Mouse (Mus musculus): ENCODE results near the gene Agap1. TPM values are rescaled to one million over a fixed set of nuclear protein-coding genes. Genes with fewer than 3 reads are reported as not detected.

Gene Agap1
- polyA plus RNA-seq, 1 experiment from 2014 or later: 49.8 TPM

DNA sequence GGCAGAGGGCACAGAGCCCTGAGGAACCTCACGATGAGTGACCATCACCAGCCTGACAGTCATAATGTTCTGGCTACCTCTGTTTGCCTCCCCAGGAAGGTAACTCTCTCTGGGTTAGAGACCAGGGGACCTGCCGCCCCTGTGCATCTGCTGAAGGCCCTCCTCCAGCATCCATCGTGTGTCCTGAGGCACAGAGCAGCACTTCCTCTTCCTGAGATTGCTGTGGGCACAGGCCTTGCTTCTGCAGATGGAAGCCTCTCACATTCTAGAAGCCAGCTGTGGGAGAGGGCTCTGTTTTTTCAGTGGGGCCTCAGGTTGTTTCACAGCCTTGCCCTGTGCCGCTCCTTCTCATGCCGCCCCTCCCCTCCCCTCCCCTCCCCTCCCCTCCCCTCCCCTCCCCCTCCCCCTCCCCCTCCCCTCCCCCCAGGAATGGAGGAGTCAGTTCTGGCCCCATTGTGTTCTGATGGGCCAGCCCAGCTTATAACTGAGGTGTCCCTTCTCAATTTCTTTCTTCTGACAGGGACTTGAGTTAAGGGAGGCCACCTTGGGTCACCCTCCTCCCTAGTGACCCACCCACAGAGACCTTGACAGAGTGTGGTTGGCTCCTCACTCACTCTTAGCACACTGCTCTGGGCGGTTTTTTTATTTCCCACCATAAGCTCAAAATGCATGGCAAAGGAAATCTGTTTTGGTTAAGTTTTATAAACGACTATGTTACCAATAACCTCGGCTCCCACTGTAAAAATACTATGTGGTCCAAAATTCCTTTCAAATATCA lies 166.6 kb downstream of the Agap1 start:
- H3K27ac ChIP-seq (replicated peaks): no peak overlapping the region
- no peak overlapping the region for H3K4me3 ChIP-seq
- H3K4me2 ChIP-seq: no peak overlapping the region
- no peak overlapping the region for H3K9ac ChIP-seq
- no peaks in the 10 kb centered on the region for H3K27me3 ChIP-seq
- WGBS: 64% methylated on average over 8 of the region's 8 CpGs
- no peaks in the 10 kb centered on the region for H3K9me3 ChIP-seq
- H3K36me3 ChIP-seq: no peaks in the 10 kb centered on the region
- ATAC-seq (ENCODE audit: low FRiP score, low read depth): no peak
- H3K4me1 ChIP-seq (replicated peaks): peaks cover 23% of the 10 kb centered on the region

DNA sequence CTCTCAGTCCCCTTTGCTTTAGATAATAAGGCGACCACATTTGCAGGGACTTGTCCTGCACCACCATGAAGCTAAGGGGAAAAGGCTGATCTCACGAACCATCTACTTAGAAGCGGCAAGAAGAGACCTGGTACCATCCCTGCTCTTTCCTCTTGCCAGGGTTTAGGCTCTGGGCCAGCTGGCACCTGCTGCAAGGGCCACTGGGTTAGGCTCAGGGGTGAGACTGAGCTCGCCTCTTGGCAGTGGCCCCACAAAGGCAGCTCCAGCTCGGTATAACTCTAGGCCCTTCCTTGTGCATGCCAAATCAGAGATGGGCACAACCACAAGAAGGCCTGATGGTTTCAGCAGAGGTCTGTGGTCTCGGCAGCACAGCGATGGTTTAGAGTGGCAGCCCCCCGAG lies 167.3 kb downstream of the Agap1 start:
- H3K27me3 ChIP-seq: no peaks in the 10 kb centered on the region
- no peak overlapping the region for H3K4me2 ChIP-seq
- H3K36me3 ChIP-seq: no peaks in the 10 kb centered on the region
- no peak overlapping the region for H3K9ac ChIP-seq
- 75% methylated on average over 8 of the region's 8 CpGs for WGBS
- H3K4me3 ChIP-seq: no peak overlapping the region
- no peaks in the 10 kb centered on the region for H3K9me3 ChIP-seq
- H3K27ac ChIP-seq (replicated peaks): no peak overlapping the region
- peaks cover 25% of the 10 kb centered on the region for H3K4me1 ChIP-seq (replicated peaks)
- no peak for ATAC-seq (ENCODE audit: low FRiP score, low read depth)

DNA sequence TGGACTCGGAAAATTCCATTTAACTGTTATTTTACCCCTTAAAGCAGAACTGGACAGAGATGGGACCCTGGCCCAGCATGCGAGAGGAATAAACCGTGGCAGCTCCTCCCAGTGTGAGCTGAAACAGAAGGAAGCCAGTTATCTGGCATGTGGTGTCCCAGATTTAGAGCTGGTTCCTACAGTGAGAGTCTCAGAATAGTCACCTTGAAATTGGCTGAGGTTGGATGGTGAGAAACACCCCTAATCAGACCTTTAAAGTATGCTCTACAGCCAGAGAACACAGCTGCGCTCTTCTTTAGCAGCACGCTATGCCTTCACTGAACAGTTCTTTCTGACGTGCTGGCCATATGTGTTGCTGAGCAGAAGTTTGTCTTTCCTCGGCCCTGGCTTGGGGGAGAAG lies 168.2 kb downstream of the Agap1 start:
- Histone ChIP-seq H3K4me1 (replicated peaks) (peaks cover 25% of the 10 kb centered on the region), H3K9ac (no peak overlapping the region), H3K9me3 (no peaks in the 10 kb centered on the region), H3K36me3 (no peaks in the 10 kb centered on the region), H3K4me2 (no peak overlapping the region), H3K27me3 (no peaks in the 10 kb centered on the region), H3K27ac (replicated peaks) (no peak overlapping the region), H3K4me3 (no peak overlapping the region)
- WGBS: 85% methylated on average over 7 of the region's 7 CpGs
- ATAC-seq (ENCODE audit: low FRiP score, low read depth): no peak

DNA sequence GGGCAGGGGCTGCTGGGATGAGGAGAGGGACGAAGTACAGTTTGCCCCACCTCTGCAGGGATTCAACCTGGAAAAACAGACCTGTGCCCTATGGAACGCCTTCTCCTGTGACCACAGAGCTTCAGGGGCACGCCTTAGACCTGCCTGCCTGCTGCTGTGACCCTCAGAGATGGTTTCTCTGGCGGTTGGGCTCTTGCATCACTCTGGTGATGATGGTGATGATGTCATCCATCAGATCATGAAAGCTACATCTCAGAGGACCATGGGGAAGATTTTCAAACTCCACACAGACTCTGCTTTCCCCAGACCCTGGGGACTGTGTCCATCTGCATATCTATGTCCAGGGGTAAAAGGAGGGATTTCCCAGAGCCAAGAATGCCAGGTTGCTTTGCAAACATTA lies 170.7 kb downstream of the Agap1 start:
- ATAC-seq (ENCODE audit: low FRiP score, low read depth): no peak
- Histone ChIP-seq H3K4me2 (no peak overlapping the region), H3K9me3 (no peaks in the 10 kb centered on the region), H3K27me3 (no peaks in the 10 kb centered on the region), H3K27ac (replicated peaks) (no peak overlapping the region), H3K36me3 (0 out of 2 replicates have a peak, but pooled peaks cover 3% of the 10 kb centered on the region), H3K4me1 (replicated peaks) (peaks cover 14% of the 10 kb centered on the region; the same call in 1 of the 2 replicates), H3K4me3 (no peak overlapping the region), H3K9ac (no peak overlapping the region)
- WGBS: 92% methylated on average over 4 of the region's 4 CpGs

DNA sequence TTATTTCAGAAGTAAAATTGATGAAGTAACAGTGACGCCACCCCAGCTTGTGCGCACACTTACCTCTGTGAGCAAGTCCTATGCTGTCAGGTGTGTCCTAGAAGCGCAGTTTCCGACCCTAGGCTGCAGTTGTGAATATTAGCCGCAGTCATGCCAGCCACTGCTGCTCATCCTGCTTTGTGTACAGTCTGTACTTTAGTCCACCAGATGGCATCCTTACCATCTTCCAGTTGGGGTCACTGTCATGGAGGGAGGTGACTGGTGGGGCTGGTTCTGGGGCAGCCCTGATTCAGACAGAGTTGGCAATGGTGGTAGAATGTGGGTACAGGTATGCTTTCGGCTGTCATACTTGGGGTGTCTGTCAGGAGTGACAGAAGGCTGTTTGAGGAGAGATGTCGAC lies 171.4 kb downstream of the Agap1 start:
- H3K27ac ChIP-seq (replicated peaks): no peak overlapping the region
- H3K27me3 ChIP-seq: no peaks in the 10 kb centered on the region
- H3K9me3 ChIP-seq: no peaks in the 10 kb centered on the region
- ATAC-seq (ENCODE audit: low FRiP score, low read depth): no peak
- H3K4me3 ChIP-seq: no peak overlapping the region
- WGBS: 93% methylated on average over 7 of the region's 7 CpGs
- no peak overlapping the region for H3K4me2 ChIP-seq
- peaks cover 13% of the 10 kb centered on the region; the same call in 1 of the 2 replicates for H3K4me1 ChIP-seq (replicated peaks)
- 0 out of 2 replicates have a peak, but pooled peaks cover 3% of the 10 kb centered on the region for H3K36me3 ChIP-seq
- H3K9ac ChIP-seq: no peak overlapping the region

DNA sequence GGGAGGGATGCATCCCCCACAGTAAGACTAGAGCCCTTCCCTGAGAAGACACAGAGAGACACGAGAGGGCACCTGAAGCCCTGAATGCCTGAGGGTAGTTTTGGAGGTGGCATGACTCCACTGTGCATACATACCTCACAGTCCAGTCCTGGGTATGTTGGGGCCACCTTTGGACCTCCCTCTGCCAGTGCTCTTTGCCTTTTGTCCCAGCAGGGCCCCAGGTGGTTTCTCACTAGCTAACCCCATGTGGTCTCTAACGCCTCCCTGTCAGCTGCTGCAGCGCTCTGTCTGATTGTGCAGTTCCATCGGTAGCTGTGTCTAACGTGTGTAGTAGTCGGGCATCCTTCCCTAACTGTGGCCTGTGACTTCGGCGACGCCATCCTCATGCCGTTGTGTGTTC lies 172.3 kb downstream of the Agap1 start:
- Histone ChIP-seq H3K27me3 (no peaks in the 10 kb centered on the region), H3K9ac (no peak overlapping the region), H3K4me2 (no peak overlapping the region), H3K36me3 (0 out of 2 replicates have a peak, but pooled peaks cover 3% of the 10 kb centered on the region), H3K27ac (replicated peaks) (0 out of 2 replicates have a peak overlapping the region, but pooled peaks have one; percentile 14), H3K4me3 (no peak overlapping the region), H3K4me1 (replicated peaks) (peaks cover 10% of the 10 kb centered on the region; the same call in 1 of the 2 replicates), H3K9me3 (no peaks in the 10 kb centered on the region)
- 45% methylated on average over 10 of the region's 10 CpGs for WGBS
- no peak for ATAC-seq (ENCODE audit: low FRiP score, low read depth)

DNA sequence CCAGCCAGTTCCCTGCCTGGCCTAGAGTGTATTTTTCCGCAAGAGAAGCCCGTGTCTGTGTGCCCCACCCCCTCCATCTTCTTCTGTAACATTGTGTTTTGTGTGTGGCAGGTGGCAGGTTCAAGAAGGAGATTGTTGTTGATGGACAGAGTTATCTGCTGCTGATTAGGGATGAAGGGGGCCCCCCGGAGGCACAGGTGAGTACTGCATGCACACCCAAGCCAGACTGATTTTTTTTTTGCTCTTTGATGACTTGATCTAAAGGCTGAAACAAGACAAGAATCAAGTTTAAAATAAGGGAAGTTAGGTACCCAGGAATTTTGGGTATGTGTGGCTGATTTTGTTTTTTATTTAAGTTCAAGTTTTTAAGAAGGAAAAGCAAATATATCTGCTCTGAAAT lies 173.0 kb downstream of the Agap1 start:
- Histone ChIP-seq H3K4me2 (no peak overlapping the region), H3K4me3 (no peak overlapping the region), H3K9ac (no peak overlapping the region), H3K4me1 (replicated peaks) (peaks cover 7% of the 10 kb centered on the region; the same call in 1 of the 2 replicates), H3K27ac (replicated peaks) (0 out of 2 replicates have a peak overlapping the region, but pooled peaks have one; percentile 14), H3K9me3 (no peaks in the 10 kb centered on the region), H3K27me3 (no peaks in the 10 kb centered on the region), H3K36me3 (0 out of 2 replicates have a peak, but pooled peaks cover 3% of the 10 kb centered on the region)
- WGBS: 47% methylated on average over 3 of the region's 3 CpGs
- no peak for ATAC-seq (ENCODE audit: low FRiP score, low read depth)

DNA sequence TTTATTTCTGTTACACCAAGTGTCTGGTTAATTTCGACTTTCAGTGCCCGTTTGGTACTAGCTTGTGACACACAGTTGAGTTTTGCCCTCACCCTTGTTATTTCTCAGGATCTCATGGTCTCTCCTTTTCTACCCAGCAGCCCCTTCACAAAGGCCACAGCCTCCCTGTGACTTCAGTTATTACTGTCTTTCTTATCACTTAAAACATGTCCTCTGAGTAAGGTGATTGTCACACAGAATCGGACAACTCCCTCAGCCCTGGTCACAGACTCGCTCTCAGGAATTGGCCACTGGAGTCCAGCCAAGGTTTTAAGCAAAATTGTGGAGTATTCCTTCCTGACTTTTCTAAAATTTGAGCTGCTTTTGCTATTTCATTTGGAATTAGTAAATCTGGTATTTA lies 176.2 kb downstream of the Agap1 start:
- Histone ChIP-seq H3K36me3 (peaks cover 13% of the 10 kb centered on the region), H3K27me3 (no peaks in the 10 kb centered on the region), H3K4me3 (no peak overlapping the region), H3K4me2 (no peak overlapping the region), H3K4me1 (replicated peaks) (peaks cover 7% of the 10 kb centered on the region; the same call in 1 of the 2 replicates), H3K9ac (no peak overlapping the region), H3K9me3 (no peaks in the 10 kb centered on the region), H3K27ac (replicated peaks) (no peak overlapping the region)
- 83% methylated on average over 4 of the region's 4 CpGs for WGBS
- ATAC-seq (ENCODE audit: low FRiP score, low read depth): no peak

DNA sequence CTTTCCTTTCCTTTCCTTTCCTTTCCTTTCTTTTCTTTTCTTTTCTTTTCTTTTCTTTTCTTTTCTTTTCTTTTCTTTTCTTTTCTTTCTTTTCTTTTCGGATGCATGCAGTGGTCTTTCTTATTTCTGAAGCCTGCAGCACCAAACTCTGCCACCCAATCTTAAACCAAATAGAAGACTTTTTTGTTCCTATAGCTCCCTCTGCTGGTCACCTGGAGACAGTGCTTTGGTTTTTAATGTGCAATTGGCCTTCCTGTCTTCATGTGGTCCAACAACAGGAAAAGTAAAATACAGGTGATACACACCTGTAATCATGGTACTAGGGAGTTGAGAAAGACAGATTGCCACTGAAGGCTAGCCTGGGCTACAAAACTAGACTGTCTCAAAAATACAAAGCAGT lies 177.1 kb downstream of the Agap1 start:
- peaks cover 17% of the 10 kb centered on the region for H3K36me3 ChIP-seq
- no peak for ATAC-seq (ENCODE audit: low FRiP score, low read depth)
- H3K4me3 ChIP-seq: no peak overlapping the region
- H3K9ac ChIP-seq: no peak overlapping the region
- H3K27me3 ChIP-seq: no peaks in the 10 kb centered on the region
- no peak overlapping the region for H3K4me2 ChIP-seq
- no peaks in the 10 kb centered on the region for H3K9me3 ChIP-seq
- H3K4me1 ChIP-seq (replicated peaks): peaks cover 7% of the 10 kb centered on the region; the same call in 1 of the 2 replicates
- WGBS: 32% methylated on average over 1 of the region's 1 CpGs
- no peak overlapping the region for H3K27ac ChIP-seq (replicated peaks)

DNA sequence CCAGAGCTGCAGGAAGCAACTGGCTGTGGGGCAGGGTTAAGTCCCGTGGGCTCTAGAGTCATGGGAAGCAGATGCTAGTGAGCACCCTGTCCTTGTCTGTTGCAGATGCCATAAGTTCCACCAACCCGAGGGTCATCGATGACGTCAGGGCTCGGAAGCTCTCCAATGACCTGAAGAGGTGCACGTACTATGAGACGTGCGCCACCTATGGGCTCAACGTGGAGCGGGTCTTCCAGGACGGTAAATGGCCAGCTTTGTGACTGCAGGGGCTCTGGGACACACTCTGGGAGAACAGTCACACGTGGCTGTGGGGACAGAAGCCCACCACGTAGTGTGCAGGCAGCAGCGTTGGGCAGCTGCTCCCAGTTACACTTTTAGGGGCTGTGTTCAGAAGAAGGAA lies 179.4 kb downstream of the Agap1 start:
- no peak overlapping the region for H3K9ac ChIP-seq
- no peak overlapping the region for H3K27ac ChIP-seq (replicated peaks)
- H3K27me3 ChIP-seq: no peaks in the 10 kb centered on the region
- no peak overlapping the region for H3K4me3 ChIP-seq
- no peak for ATAC-seq (ENCODE audit: low FRiP score, low read depth)
- no peaks in the 10 kb centered on the region for H3K4me1 ChIP-seq (replicated peaks)
- no peak overlapping the region for H3K4me2 ChIP-seq
- H3K36me3 ChIP-seq: peaks cover 20% of the 10 kb centered on the region
- H3K9me3 ChIP-seq: no peaks in the 10 kb centered on the region
- 76% methylated on average over 14 of the region's 14 CpGs for WGBS

DNA sequence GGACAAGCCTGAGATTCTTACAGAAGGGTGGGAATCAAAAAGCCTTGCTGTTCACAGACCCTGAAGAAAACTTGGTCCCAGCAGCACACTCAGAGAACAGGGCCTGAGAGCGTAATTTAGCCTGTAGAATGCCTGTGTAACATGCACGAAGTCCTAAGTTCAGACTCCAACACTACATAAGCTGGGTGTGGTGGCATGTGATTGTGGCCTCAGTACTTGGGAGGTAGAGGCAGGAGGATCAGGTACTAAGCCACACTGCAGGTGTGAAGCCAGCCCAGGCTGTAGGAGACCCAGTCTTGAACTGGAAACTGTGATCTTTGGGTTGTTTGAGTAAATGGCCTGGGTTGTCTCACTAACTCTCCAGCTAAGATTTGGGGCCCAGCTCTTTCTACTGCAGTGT lies 180.5 kb downstream of the Agap1 start:
- H3K9ac ChIP-seq: no peak overlapping the region
- 99% methylated on average over 2 of the region's 2 CpGs for WGBS
- ATAC-seq (ENCODE audit: low FRiP score, low read depth): no peak
- no peak overlapping the region for H3K4me3 ChIP-seq
- H3K36me3 ChIP-seq: peaks cover 20% of the 10 kb centered on the region
- H3K27ac ChIP-seq (replicated peaks): no peak overlapping the region
- no peaks in the 10 kb centered on the region for H3K27me3 ChIP-seq
- H3K9me3 ChIP-seq: no peaks in the 10 kb centered on the region
- no peak overlapping the region for H3K4me2 ChIP-seq
- no peaks in the 10 kb centered on the region for H3K4me1 ChIP-seq (replicated peaks)

DNA sequence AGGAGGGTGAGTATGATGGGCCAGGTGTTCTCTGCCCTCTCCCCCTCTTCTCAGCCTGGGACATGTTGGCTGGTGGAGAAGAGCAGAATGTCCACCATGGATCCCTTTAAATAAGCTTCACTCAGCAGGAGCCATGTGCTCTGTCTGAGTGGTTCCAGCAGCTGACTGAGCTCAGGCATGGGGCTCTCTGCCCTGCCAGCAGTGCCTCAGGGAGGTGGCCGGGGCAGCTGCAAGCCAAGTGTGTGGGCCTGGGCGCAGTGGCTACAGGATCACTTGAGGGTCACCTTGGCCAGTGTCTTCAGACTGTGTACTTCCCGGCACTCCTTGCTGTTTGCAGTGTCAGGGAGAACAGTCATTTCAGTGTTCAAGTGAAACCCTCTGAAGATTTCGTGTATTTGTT lies 183.1 kb downstream of the Agap1 start:
- Histone ChIP-seq H3K4me3 (no peak overlapping the region), H3K4me1 (replicated peaks) (peaks cover 12% of the 10 kb centered on the region; the same call in 1 of the 2 replicates), H3K9me3 (no peaks in the 10 kb centered on the region), H3K36me3 (peaks cover 20% of the 10 kb centered on the region), H3K9ac (no peak overlapping the region), H3K27me3 (no peaks in the 10 kb centered on the region), H3K4me2 (no peak overlapping the region), H3K27ac (replicated peaks) (no peak overlapping the region)
- WGBS: 92% methylated on average over 4 of the region's 4 CpGs
- ATAC-seq (ENCODE audit: low FRiP score, low read depth): no peak

Data from hindbrain, embryonic 15.5 days (tissue).